Mouse (Mus musculus) neural tube, embryonic 11.5 days (tissue): ENCODE results near the gene Prpf3. TPM values are rescaled to one million over a fixed set of nuclear protein-coding genes. Genes with fewer than 3 reads are reported as not detected.
"Not testable (repeated sequence)": the region's sequence is repeated elsewhere in the genome, so short reads cannot be mapped to it uniquely, and the experiment has no call there.

ENCODE experiments used
- ATAC-seq: fragments of 200-750 bp; cut with Nextera tagmentation; 2 replicates; pipeline ENCODE4 v1.8.0; 2017; ENCODE audit warnings: moderate number of reproducible peaks, mild to moderate bottlenecking, moderate TSS enrichment, moderate library complexity; ENCODE audit not compliant: insufficient read depth, low FRiP score, low TSS enrichment
- DNase-seq: peaks from one replicate; pipeline ENCODE4 v3.0.0-alpha.2; 2015; ENCODE audit warnings: low spot score
- H3K27ac ChIP-seq: fragments of 300-500 bp; sonication (generic); 2 replicates; pipeline ENCODE4 v1.5.1; 2014; ENCODE audit warnings: low read depth, mild to moderate bottlenecking, low read length
- H3K27me3 ChIP-seq: fragments of 300-500 bp; sonication (generic); 2 replicates; pipeline ENCODE4 v1.6.1; 2014; ENCODE audit warnings: mild to moderate bottlenecking, low read length, mixed read lengths; ENCODE audit not compliant: control insufficient read depth, insufficient read depth
- H3K36me3 ChIP-seq: fragments of 300-500 bp; sonication (generic); 2 replicates; pipeline ENCODE4 v1.6.1; 2014; ENCODE audit warnings: mild to moderate bottlenecking, low read length, moderate library complexity, mixed read lengths; ENCODE audit not compliant: control insufficient read depth, insufficient read depth
- H3K4me1 ChIP-seq: fragments of 300-500 bp; sonication (generic); 2 replicates; pipeline ENCODE4 v1.6.1; 2014; ENCODE audit warnings: low read length, mixed read lengths; ENCODE audit not compliant: control insufficient read depth, insufficient read depth
- H3K4me2 ChIP-seq: fragments of 300-500 bp; sonication (generic); 2 replicates; pipeline ENCODE4 v1.6.1; 2014; ENCODE audit warnings: low read depth, mild to moderate bottlenecking, moderate library complexity
- H3K4me3 ChIP-seq: fragments of 300-500 bp; sonication (generic); 2 replicates; pipeline ENCODE4 v1.5.1; 2014; ENCODE audit warnings: low read depth, low read length
- H3K9ac ChIP-seq: fragments of 300-500 bp; sonication (generic); 2 replicates; pipeline ENCODE4 v1.6.1; 2014; ENCODE audit warnings: mild to moderate bottlenecking, low read length
- H3K9me3 ChIP-seq: fragments of 300-500 bp; sonication (generic); 2 replicates; pipeline ENCODE4 v1.6.1; 2016; ENCODE audit warnings: low read length; ENCODE audit not compliant: control insufficient read depth
- WGBS: fragments of 180-500 bp; shearing (Covaris S2); extraction: QIAGEN DNeasy Blood & Tissue Kit; methylation state at CpG from one replicate; pipeline ENCODE4 v1.1.7; 2014; 5-methylcytosine and 5-hydroxymethylcytosine counted together
- polyA plus RNA-seq: library from polyadenylated mRNA; unstranded; fragments of >200 nt; fragmentation: Nextera tagmentation; extraction: Ambion mirVana; gene quantifications from 2 replicates; pipeline ENCODE4 v1.2.1, GENCODE M21; 2014

Gene Prpf3
- polyA plus RNA-seq = 65.9 and 69.6 TPM in 2 replicates

DNA sequence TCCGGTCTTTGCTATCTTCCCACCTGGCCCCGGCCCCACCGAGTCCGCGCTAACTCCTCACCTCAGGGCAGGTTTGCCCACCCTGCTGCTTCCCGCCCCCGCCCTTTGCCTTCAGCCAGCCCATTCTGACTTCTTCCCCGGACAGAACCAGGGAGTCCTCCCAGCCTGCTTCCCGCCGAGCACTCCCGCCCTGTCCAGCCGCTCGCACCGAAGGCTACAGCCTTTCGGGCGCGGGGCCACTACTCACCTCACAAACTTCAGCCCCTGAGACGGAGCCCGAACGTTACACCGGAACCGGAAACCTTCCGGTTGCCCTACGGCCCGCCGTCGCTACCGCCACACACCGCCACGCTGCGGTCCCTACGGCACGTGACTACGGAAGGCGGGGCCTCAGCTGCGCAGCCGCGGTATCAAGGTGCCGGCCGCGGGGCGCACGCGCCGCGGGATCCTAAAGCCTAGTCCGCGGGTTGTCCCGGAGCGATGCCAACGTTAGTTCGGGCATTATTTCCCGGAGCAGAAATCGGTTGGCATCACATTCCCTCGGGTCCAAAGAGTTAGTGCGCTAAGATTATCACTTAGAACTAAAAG is at the start of gene Prpf3:
Prpf3 (minus strand) TSS at position 384 of the 588 bp plus-strand sequence.
- under 1% methylated on average over 56 of the region's 56 CpGs for WGBS
- DNase-seq (peak; percentile 96), ATAC-seq (peak; percentile 98)
- Histone ChIP-seq H3K4me3 (peak within 1 kb of the TSS; percentile 89), H3K9ac (peak within 1 kb of the TSS; percentile 79), H3K27ac (peak within 1 kb of the TSS; percentile 56; the same call in 1 of the 2 replicates), H3K4me2 (peak within 1 kb of the TSS; percentile 72), H3K4me1 (peaks cover 7% of the 10 kb centered on the region; the same call in 1 of the 2 replicates), H3K9me3 (no peaks in the 10 kb centered on the region), H3K36me3 (peaks cover 5% of the 10 kb centered on the region), H3K27me3 (no peaks in the 10 kb centered on the region)

DNA sequence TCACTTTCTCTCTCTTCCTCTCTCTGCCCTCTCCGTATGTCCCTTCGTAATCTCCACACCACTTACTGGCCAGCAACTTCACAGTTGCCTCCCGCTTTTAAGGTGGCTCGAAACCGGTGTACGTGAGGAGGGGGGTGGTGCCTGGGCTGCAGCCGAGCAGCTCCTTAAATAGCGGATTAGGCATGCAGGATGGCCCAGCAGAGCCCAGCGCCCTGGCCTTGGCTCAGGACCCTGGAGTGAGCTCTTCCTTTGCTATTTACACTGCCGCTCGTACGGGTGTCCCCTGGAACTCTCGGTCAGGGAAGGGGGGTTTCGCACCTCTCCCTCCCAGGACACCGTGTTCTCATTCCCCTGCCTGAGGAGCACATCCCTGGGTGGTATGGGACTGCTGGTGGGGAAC is 48.9 kb upstream of the Prpf3 start, which contains the start of gene Car14:
Car14 (minus strand) TSS at position 124 of the 400 bp plus-strand sequence.
- Histone ChIP-seq H3K9me3 (no peaks in the 10 kb centered on the region), H3K27ac (peak within 1 kb of the TSS; percentile 60), H3K4me1 (peaks cover 13% of the 10 kb centered on the region)

DNA sequence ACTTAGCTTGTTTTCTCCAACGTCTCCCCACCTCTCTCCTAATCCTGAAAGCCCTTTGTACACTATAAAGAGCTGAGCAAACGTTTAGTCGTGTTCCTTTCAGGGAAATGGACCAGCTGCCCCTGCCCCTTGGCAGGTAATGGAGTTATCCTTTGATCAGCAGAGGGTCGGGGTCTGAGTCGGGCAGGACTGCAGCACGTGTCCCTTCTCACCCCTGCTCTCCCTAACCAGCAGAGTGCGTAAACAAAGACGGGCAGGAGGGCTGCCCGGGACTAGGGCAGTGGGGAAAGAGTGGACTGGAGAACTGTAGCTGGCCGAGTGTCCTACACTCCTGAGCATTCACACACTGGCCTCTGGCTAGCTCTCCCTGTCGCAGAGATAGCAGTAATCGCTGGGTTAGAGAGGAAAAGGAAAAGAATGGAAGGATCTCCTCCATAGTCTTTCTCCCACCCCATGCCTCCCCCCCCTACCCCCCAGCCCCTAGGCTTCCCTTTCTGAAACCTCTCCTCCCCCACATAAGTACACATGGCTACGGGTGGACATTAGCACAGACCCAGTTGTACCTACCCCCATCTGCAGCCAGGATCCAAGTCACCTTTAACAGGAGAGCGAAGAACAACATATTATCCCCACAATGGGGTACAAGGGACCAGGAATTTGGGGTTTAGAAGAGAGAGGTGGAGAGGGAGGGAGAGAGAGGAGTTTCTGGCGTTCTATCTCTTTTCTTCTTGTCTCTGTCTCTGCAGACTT is 48.2 kb upstream of the Prpf3 start:
- H3K4me2 ChIP-seq = peak overlapping the region; percentile 61
- no peaks in the 10 kb centered on the region for H3K27me3 ChIP-seq
- H3K36me3 ChIP-seq = no peaks in the 10 kb centered on the region
- no peak overlapping the region for H3K27ac ChIP-seq
- no peaks in the 10 kb centered on the region for H3K9me3 ChIP-seq
- H3K4me1 ChIP-seq = peaks cover 13% of the 10 kb centered on the region
- H3K9ac ChIP-seq = peak overlapping the region; percentile 50
- DNase-seq (peak; percentile 40), ATAC-seq (0 out of 2 replicates have a peak, but pooled peaks have one; percentile 33)
- WGBS = 3% methylated on average over 15 of the region's 15 CpGs
- peak overlapping the region; percentile 26 for H3K4me3 ChIP-seq

More for the DNA sequence above, 48.9 kb upstream of the Prpf3 start, which contains the start of gene Car14:
- peak within 1 kb of the TSS; percentile 61 for H3K4me2 ChIP-seq
- WGBS = 2% methylated on average over 15 of the region's 15 CpGs
- DNase-seq (peak; percentile 64), ATAC-seq (peak; percentile 49)
- no peaks in the 10 kb centered on the region for H3K27me3 ChIP-seq
- H3K4me3 ChIP-seq = peak within 1 kb of the TSS; percentile 26
- no peaks in the 10 kb centered on the region for H3K36me3 ChIP-seq
- H3K9ac ChIP-seq = peak within 1 kb of the TSS; percentile 50

GRCm38 (mm10) chr3:95902643-95903042 is 47.0 kb upstream of the Prpf3 start:
- Histone ChIP-seq H3K27ac (no peak overlapping the region), H3K9me3 (no peaks in the 10 kb centered on the region), H3K9ac (no peak overlapping the region; the same call in none of the 2 replicates), H3K36me3 (no peaks in the 10 kb centered on the region), H3K4me2 (no peak overlapping the region), H3K4me3 (peak overlapping the region; percentile 13; the same call in 1 of the 2 replicates), H3K27me3 (no peaks in the 10 kb centered on the region), H3K4me1 (peaks cover 13% of the 10 kb centered on the region)
- WGBS = 34% methylated on average over 6 of the region's 6 CpGs
- ATAC-seq (no peak), DNase-seq (no peak)

DNA sequence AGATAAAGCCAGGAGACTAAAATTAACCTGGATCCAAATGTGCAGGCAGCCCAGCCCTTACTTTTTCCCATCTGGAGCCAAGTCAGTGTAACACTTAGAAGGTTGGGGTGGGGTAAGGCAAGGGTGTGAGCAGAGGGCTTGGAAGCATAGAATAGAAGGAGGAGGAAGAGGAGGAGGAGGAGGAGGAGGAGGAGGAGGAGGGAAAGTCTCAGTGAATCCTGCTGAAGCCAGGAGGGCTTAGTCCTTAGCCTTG is 46.6 kb upstream of the Prpf3 start:
- no peak overlapping the region for H3K4me2 ChIP-seq
- H3K4me3 ChIP-seq = no peak overlapping the region; the same call in 1 of the 2 replicates
- H3K9ac ChIP-seq = no peak overlapping the region

DNA sequence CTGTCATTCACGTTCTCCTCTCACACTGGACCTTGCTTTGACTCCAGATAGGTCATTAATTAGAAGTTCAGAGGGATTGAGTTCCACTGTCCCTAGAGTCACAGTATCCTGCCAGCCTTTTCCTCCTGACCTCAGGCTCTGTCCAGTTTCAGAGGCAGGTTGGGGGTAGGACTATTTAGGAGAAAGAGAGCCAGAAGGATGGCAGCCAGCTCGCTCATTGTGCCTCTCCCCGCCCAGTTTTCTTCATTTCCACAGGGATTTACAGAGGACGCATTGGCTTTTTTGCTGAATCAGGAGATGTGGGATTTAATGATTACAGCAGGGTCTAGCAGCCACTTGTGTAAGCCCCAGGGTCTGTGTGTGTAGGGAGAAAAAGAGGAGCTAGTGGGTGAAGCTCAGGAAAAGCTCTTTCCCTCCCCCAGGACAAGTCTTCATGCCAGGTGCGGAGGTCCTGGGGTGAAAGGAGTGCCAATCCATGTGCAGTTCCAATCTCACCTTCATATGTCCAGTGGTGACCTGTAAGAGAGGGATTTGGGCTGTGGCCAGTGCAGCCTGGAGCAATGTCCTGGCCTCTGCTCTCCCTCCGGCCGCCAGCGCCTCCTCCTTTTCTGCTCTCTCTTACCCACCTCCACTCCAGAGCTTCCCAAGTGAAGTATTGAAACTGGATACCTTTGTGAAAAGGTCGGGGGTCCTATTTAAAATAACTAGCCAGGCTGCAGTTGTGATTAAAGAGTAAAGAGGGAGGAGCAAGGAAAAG is 46.1 kb upstream of the Prpf3 start:
- no peak for DNase-seq
- Histone ChIP-seq H3K9ac (0 out of 2 replicates have a peak overlapping the region, but pooled peaks have one; percentile 11), H3K27ac (no peak overlapping the region), H3K4me1 (peaks cover 13% of the 10 kb centered on the region), H3K9me3 (no peaks in the 10 kb centered on the region), H3K4me2 (no peak overlapping the region), H3K27me3 (no peaks in the 10 kb centered on the region), H3K36me3 (no peaks in the 10 kb centered on the region), H3K4me3 (no peak overlapping the region)
- WGBS = 83% methylated on average over 9 of the region's 9 CpGs
- ATAC-seq = no peak

More for the DNA sequence above, 46.6 kb upstream of the Prpf3 start:
- Histone ChIP-seq H3K9me3 (no peaks in the 10 kb centered on the region), H3K27me3 (no peaks in the 10 kb centered on the region), H3K4me1 (peaks cover 13% of the 10 kb centered on the region), H3K27ac (no peak overlapping the region), H3K36me3 (no peaks in the 10 kb centered on the region)
- ATAC-seq (no peak), DNase-seq (no peak)

GRCm38 (mm10) chr3:95899800-95900524 is 44.3 kb upstream of the Prpf3 start:
- WGBS = 83% methylated on average over 13 of the region's 13 CpGs
- H3K36me3 ChIP-seq = no peaks in the 10 kb centered on the region

GRCm38 (mm10) chr3:95895501-95895900 is 39.8 kb upstream of the Prpf3 start:
- not testable (repeated sequence) for H3K9me3 ChIP-seq, H3K27ac ChIP-seq, H3K36me3 ChIP-seq, H3K4me3 ChIP-seq, DNase-seq, H3K27me3 ChIP-seq, ATAC-seq, H3K4me1 ChIP-seq, H3K9ac ChIP-seq, H3K4me2 ChIP-seq
- 86% methylated on average over 7 of the region's 7 CpGs for WGBS

More at GRCm38 (mm10) chr3:95899800-95900524, 44.3 kb upstream of the Prpf3 start:
- H3K4me1 ChIP-seq = peaks cover 6% of the 10 kb centered on the region
- no peaks in the 10 kb centered on the region for H3K9me3 ChIP-seq
- no peak overlapping the region for H3K9ac ChIP-seq
- H3K4me3 ChIP-seq = no peak overlapping the region
- DNase-seq (no peak), ATAC-seq (no peak)
- H3K27ac ChIP-seq = no peak overlapping the region
- H3K4me2 ChIP-seq = no peak overlapping the region
- no peaks in the 10 kb centered on the region for H3K27me3 ChIP-seq
